Mouse (Mus musculus): ENCODE results near the gene Alox12e. TPM values are rescaled to one million over a fixed set of nuclear protein-coding genes. Genes with fewer than 3 reads are reported as not detected.

Alox12e gene
- polyA plus RNA-seq, 1 experiment from 2014 or later = 0.14 TPM

Other genes starting within 250 kb of the Alox12e start
- not detected in 2 replicates for gene Asgr2, start 230.0 kb downstream of the Alox12e start, polyA plus RNA-seq (2014; fragmentation: Nextera tagmentation; extraction: Ambion mirVana)
- 0.39 TPM in 1 of 2 replicates, not detected in the other for gene Mgl2, start 192.3 kb downstream of the Alox12e start, polyA plus RNA-seq (2014; fragmentation: Nextera tagmentation; extraction: Ambion mirVana)
- 0.72 and 1.3 TPM in 2 replicates for gene Clec10a, start 166.4 kb downstream of the Alox12e start, polyA plus RNA-seq (2014; fragmentation: Nextera tagmentation; extraction: Ambion mirVana)
- gene Slc16a11, start 109.9 kb downstream of the Alox12e start, polyA plus RNA-seq (2014; fragmentation: Nextera tagmentation; extraction: Ambion mirVana) = 0.81 TPM in 1 of 2 replicates, not detected in the other
- 8.5 and 13.4 TPM in 2 replicates for gene Slc16a13, start 101.6 kb downstream of the Alox12e start, polyA plus RNA-seq (2014; fragmentation: Nextera tagmentation; extraction: Ambion mirVana)
- gene Bcl6b, start 92.8 kb downstream of the Alox12e start, polyA plus RNA-seq (2014; fragmentation: Nextera tagmentation; extraction: Ambion mirVana) = 6.7 and 6.9 TPM in 2 replicates
- 195 and 211 TPM in 2 replicates for gene 0610010K14Rik, start 84.7 kb downstream of the Alox12e start, polyA plus RNA-seq (2014; fragmentation: Nextera tagmentation; extraction: Ambion mirVana)
- gene Gm21988, start 82.8 kb downstream of the Alox12e start, polyA plus RNA-seq (2014; fragmentation: Nextera tagmentation; extraction: Ambion mirVana) = 7.5 and 9.1 TPM in 2 replicates
- gene Rnasek, start 82.8 kb downstream of the Alox12e start, polyA plus RNA-seq (2014; fragmentation: Nextera tagmentation; extraction: Ambion mirVana) = 103 and 110 TPM in 2 replicates
- gene Alox12, start 67.3 kb downstream of the Alox12e start, polyA plus RNA-seq (2014; fragmentation: Nextera tagmentation; extraction: Ambion mirVana) = 3.2 and 4.1 TPM in 2 replicates
- 0.34 and 0.84 TPM in 2 replicates for gene Alox15, start 29.4 kb upstream of the Alox12e start, polyA plus RNA-seq (2014; fragmentation: Nextera tagmentation; extraction: Ambion mirVana)
- 34.9 and 39.4 TPM in 2 replicates for gene Pelp1, start 87.4 kb upstream of the Alox12e start, polyA plus RNA-seq (2014; fragmentation: Nextera tagmentation; extraction: Ambion mirVana)
- 21.4 and 24.1 TPM in 2 replicates for gene Arrb2, start 110.0 kb upstream of the Alox12e start, polyA plus RNA-seq (2014; fragmentation: Nextera tagmentation; extraction: Ambion mirVana)
- 38.7 and 46.9 TPM in 2 replicates for gene Med11, start 129.3 kb upstream of the Alox12e start, polyA plus RNA-seq (2014; fragmentation: Nextera tagmentation; extraction: Ambion mirVana)
- 0.18 and 0.26 TPM in 2 replicates for gene Zmynd15, start 136.8 kb upstream of the Alox12e start, polyA plus RNA-seq (2014; fragmentation: Nextera tagmentation; extraction: Ambion mirVana)
- 0.81 and 0.91 TPM in 2 replicates for gene Cxcl16, start 137.4 kb upstream of the Alox12e start, polyA plus RNA-seq (2014; fragmentation: Nextera tagmentation; extraction: Ambion mirVana)
- gene Tm4sf5, start 182.6 kb upstream of the Alox12e start, polyA plus RNA-seq (2014; fragmentation: Nextera tagmentation; extraction: Ambion mirVana) = 0.36 TPM in 1 of 2 replicates, not detected in the other
- gene Vmo1, start 192.0 kb upstream of the Alox12e start, polyA plus RNA-seq (2014; fragmentation: Nextera tagmentation; extraction: Ambion mirVana) = 0.45 TPM in 1 of 2 replicates, not detected in the other
- gene Gltpd2, start 196.6 kb upstream of the Alox12e start, polyA plus RNA-seq (2014; fragmentation: Nextera tagmentation; extraction: Ambion mirVana) = 0.46 TPM in 1 of 2 replicates, not detected in the other
- 827 and 878 TPM in 2 replicates for gene Psmb6, start 202.7 kb upstream of the Alox12e start, polyA plus RNA-seq (2014; fragmentation: Nextera tagmentation; extraction: Ambion mirVana)
- gene Gm40193, start 210.3 kb upstream of the Alox12e start, polyA plus RNA-seq (2014; fragmentation: Nextera tagmentation; extraction: Ambion mirVana) = not detected in 2 replicates
- 1.6 and 2.2 TPM in 2 replicates for gene Pld2, start 217.4 kb upstream of the Alox12e start, polyA plus RNA-seq (2014; fragmentation: Nextera tagmentation; extraction: Ambion mirVana)
- 12.6 and 13.7 TPM in 2 replicates for gene Mink1, start 240.3 kb upstream of the Alox12e start, polyA plus RNA-seq (2014; fragmentation: Nextera tagmentation; extraction: Ambion mirVana)